Mouse (Mus musculus): ENCODE measurements at regions not wholly inside any gene's neighbourhood (a gene's known extent, or its start where the extent isn't known, plus 50 kb on each side); places are given as distances from the start of the nearest gene placed in this dataset.

DNA sequence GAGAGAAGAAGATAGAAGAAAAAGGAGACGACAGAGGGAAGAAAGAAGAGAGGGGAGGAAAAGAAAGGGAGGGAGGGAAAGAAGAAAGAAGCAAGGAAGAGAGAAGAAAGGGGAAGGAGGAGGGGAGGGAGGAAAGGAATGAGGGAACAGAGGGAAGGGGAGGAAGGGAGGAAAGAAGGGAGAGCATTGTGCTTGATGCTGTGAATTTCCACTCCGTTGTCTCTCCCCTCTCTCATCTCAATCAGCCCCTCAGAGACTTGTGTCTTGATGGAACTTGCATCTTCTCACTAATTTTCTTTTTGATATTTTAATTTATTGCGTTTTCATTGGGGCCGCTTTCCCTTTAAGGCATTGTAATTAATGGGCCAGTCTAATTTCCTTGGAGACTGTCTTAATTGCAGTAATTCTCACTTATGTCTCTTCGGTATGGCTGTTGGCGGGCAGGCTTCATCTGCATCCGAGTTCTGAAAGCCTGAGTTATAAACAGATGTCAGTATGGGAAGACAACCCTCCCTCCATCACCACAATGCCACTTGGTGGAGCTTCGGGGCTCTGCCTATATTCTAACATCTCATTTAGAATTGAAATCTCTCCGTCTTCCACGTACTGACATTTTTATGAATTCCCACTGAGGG lies 111.4 kb upstream of the Xylt1 start:
- no peak for DNase-seq

DNA sequence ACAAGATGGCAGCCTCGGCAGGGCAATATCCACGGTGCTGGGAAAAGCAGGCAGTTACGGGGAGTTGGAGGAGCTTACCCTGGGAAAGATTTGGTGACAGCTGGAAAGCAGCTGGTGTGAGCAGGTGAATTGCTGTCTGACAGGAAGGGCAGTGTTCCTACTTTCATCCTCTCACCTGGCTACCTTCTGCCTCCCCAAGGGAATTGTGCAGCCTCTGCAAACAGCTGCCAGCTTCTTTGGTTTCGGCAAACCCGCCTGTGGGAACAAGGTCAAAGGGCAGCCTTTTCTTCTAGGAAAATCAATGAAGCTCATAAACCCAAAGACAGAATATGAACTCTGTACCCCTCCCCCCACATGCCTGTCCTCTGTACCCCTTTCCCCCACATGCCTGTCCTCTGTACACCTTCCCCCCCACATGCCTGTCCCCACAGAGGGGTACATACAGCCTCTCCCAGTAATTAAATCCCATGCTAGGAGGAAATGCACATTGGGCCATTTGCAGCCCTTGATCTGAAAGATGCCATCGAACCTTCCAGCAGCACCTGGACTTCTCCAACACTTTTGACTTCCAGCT lies 102.3 kb upstream of the Xylt1 start:
- peak; percentile 32 for DNase-seq

DNA sequence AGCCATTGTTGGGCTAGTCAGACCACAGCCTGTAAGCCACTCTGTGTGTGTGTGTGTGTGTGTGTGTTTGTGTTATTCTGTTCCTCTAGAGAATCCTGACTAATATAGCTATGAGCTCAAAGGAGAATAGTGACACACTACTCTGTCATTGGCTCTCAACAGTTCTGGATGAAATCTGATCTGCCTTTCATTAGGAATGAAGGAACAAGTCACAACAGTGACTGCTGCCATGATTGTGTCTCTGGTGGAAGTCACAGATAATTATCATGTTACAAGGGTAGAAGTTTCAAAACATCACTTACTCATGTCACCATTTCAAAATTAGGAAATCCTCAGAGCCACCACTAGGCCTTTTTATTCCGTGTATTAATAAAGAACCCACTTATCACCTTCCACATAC lies 98.6 kb upstream of the Xylt1 start:
- DNase-seq = no peak

DNA sequence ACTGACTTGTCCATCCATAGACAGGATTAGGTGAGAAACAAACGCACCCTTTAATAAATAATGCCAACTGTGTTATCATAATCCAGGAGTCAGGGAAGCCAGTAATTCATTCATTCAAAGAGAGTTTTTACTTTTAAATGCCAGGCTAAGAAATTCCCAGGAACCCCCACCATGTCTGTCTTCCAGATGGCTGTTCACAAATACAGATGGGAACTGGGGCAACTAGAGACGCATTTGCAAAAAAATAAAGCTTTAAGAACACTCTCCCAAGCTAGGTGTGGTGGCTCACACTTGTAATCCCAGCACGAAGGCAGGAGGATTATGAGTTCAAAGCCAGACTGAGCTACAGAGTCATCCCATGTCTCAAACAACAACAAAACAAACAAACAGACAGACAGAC lies 95.6 kb upstream of the Xylt1 start:
- no peak for DNase-seq

DNA sequence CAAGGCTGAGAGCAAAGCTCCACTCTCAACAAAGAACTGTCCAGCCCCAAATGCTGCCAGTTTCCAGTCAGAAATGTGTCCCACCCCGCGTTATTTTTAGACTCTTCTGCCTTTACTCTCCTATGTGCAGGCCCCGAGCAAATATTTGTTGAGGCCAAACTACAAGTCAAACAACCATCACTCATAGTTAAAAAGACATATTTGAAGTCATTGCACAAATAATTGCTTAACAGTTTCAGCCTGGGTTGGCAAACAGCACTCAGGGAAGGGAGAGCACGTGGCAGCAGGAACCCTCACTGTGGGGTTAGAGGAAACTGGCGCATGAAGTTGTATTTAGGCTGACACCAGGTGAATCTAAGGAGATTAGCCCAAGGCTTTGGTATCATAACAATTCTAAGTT lies 94.8 kb upstream of the Xylt1 start:
- no peak for DNase-seq

DNA sequence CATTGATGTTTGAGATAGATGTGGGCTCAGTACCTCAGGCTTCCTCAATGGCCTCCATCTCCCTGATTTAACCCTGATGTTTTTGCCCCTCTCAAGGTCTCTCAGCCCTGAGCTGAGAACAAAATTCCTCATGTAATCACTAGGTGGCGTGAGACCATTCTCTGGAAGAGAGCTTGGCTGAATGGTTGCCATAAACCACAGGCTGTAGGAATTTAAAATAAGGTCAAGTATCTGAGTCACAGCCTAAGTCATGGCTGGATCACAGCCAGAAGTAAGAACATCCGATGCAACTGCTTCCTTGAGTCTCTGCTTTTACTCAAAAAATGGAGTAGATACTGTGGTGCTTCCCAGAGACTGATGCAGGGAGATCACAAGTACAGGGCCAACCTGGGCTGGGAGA lies 77.1 kb upstream of the Xylt1 start:
- peak; percentile 24 for DNase-seq

DNA sequence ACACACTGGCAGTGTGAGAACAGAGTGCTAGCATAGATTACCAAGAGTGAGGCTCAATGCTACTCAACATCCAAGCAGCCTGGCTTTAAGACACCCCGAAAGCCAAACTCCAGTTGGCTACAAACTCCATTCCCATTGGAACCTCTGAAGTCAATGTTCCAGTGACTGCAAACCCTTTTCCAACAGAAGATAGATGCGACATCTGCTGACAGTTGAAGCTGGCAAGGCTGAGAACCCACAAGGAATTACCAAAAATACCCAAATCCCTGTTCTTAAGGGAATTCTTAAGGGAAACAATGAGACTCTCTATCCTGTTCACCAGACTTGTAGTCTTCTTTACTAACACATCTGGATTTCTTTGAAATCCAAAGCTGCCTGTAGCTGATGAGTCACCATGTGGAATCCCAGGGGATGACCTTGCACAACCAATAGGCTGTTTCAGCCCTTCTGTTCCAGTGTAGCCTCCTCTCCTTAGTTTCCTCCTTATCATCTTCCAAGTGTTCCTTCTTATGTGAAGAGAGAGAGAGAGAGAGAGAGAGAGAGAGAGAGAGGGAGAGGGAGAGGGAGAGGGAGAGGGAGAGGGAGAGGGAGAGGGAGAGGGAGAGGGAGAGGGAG lies 70.1 kb upstream of the Xylt1 start:
- DNase-seq = peak; percentile 5

DNA sequence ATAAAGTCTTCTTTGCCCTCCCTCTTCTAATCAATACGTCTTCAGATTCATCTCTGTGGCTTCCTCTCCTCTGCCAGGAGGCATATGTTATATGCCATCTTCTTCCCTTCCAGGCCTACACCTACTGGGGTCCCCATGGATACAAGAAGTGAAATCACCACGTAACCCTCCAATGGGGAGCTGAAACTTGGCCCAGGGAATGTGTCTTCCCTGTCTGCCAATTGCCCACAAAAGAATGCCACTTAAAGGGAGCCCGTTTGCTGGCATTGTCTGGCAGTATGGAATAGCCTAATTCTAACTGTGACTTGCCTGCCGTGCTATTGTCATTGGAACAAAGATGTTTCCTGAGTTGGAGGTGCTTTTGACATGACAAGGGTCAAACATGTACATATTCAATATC lies 69.5 kb upstream of the Xylt1 start:
- no peak for DNase-seq

DNA sequence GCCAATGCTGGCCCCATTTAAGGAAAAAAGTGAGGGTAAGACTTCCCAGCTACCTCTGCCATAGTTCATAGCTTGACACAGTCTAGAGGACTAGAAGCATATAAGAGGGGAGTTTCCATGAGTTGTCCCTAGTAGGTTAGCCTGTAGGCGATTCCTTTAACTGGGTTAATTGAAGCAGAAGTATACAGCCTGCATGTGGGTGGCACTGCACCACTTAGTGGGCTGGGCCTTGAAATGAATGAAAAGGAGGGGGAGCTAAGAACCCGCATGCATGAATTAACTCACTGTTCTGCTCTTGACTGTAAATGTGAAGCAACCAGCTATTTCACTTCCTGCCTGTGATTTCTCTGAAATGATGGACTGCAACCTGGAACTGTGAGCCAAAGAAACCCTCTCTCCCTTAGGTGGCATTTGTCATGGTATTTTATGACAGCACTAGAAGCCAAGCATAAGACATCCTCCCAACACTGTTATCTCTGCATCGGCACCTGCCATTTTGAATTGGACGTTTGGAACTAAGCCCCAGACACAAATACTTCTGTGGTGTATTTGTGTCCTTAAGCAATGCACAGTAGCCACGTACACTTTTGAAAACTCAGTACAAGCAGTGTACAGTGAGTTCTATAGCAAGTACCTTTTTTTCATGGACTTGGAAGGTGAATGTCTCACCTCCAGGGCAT lies 64.5 kb upstream of the Xylt1 start:
- no peak for DNase-seq

DNA sequence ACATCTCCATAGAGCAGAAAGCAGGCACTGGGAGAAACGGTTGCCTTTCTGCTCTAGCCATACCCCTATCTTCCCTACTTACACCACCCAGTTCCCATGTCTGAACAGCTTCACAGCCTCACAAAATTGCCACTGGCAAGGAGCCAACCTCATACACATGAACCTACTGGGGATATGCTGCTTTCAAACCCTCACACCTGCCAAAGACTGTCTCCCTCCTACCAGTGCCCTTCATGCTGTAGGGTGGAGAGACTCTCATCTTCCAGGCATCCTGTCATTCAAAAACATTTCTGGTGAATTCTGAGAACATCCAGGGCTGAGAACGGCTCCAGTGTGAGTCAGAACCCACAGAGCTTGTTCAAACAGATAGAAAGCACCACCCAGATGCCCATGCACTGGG lies 63.4 kb upstream of the Xylt1 start:
- no peak for DNase-seq

DNA sequence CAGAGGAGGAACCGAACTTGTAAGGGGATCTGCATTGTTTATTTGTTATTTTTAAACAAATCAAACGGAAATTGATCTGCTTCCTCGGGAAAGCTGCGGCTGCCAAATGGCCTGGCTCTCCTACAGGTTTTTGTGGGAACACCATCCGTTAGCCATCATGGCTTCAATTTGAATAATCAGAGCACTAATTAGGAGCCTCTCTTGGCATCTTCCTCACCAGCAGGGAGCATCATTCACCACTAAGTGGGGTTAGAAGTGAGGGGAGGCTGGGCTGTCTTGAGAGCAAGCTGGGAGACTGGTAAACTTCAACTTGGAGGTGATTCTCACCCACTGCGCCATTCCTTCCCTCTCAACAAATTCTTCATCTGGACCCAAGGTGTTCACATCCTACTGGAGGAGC lies 60.2 kb upstream of the Xylt1 start:
- no peak for DNase-seq

Data from embryo, embryonic 11 days (tissue).